Mouse (Mus musculus): Measurements from ENCODE around the gene Vmn1r95. TPM values are rescaled to one million over a fixed set of nuclear protein-coding genes. Genes with fewer than 3 reads are reported as not detected.
"Not testable (repeated sequence)": the region's sequence is repeated elsewhere in the genome, so short reads cannot be mapped to it uniquely, and the experiment has no call there.

Vmn1r95 gene
- polyA plus RNA-seq (2015; fragmentation: Nextera tagmentation; extraction: Ambion mirVana): not detected in 2 replicates

- H3K4me1 ChIP-seq (replicated peaks; ENCODE audit: control insufficient read depth, insufficient read depth, low read length); H3K9me3 ChIP-seq (ENCODE audit: control insufficient read depth, low read length); H3K27ac ChIP-seq (ENCODE audit: low read length); ATAC-seq (ENCODE audit: low read depth); H3K36me3 ChIP-seq (ENCODE audit: control insufficient read depth, insufficient read depth, low read length); H3K9ac ChIP-seq (ENCODE audit: low read length); H3K4me2 ChIP-seq (ENCODE audit: low read depth, low read length); H3K4me3 ChIP-seq (ENCODE audit: low read length); H3K27me3 ChIP-seq (ENCODE audit: control insufficient read depth, insufficient read depth, low read depth, low read length): not testable (repeated sequence)
- WGBS: no CpG with 5 or more reads among the region's 3 CpGs
Observed at GRCm38 (mm10) chr7:20193410-20193809, at the start of gene Vmn1r95. TSS of gene Vmn1r95 (plus strand) at chr7:20193710.

GRCm38 (mm10) chr7:20168277-20168676 lies 25.2 kb upstream of the Vmn1r95 start, which contains the start of gene Vmn1r94:
TSS of gene Vmn1r94 (minus strand) at chr7:20168377.
- H3K4me3 ChIP-seq (ENCODE audit: low read length); ATAC-seq (ENCODE audit: low read depth); H3K36me3 ChIP-seq (ENCODE audit: control insufficient read depth, insufficient read depth, low read length); H3K4me2 ChIP-seq (ENCODE audit: low read depth, low read length); H3K4me1 ChIP-seq (replicated peaks; ENCODE audit: control insufficient read depth, insufficient read depth, low read length); H3K27ac ChIP-seq (ENCODE audit: low read length); H3K9ac ChIP-seq (ENCODE audit: low read length); H3K27me3 ChIP-seq (ENCODE audit: control insufficient read depth, insufficient read depth, low read depth, low read length); H3K9me3 ChIP-seq (ENCODE audit: control insufficient read depth, low read length): not testable (repeated sequence)
- WGBS: no CpG with 5 or more reads among the region's 3 CpGs

DNA sequence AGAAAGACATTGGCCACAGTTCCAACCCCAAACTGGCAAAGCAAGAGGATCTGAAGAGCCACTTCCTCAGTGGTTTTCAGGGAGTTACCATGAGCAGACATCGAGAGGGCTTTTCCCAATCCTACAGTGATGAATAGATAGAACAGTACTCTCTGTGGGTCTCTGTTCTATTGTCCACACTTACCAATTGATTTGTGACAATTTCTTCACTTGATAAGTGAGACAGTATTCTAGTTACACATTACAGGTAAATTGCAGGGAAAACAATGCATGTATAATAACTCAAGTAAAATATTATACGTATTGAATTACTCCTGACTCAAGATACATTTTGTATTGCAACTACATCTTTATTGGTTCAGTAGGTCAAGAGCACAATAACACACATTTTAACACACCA lies 12.0 kb downstream of the Vmn1r95 start, which contains the start of gene Gm6164:
TSS of gene Gm6164 (minus strand) at position 101 of the 400 bp plus-strand sequence.
- WGBS: no CpG with 5 or more reads among the region's 2 CpGs
- not testable (repeated sequence) for H3K4me1 ChIP-seq (replicated peaks; ENCODE audit: control insufficient read depth, insufficient read depth, low read length); H3K4me3 ChIP-seq (ENCODE audit: low read length); H3K4me2 ChIP-seq (ENCODE audit: low read depth, low read length); H3K9me3 ChIP-seq (ENCODE audit: control insufficient read depth, low read length); ATAC-seq (ENCODE audit: low read depth); H3K27ac ChIP-seq (ENCODE audit: low read length); H3K9ac ChIP-seq (ENCODE audit: low read length); H3K36me3 ChIP-seq (ENCODE audit: control insufficient read depth, insufficient read depth, low read length); H3K27me3 ChIP-seq (ENCODE audit: control insufficient read depth, insufficient read depth, low read depth, low read length)

- H3K36me3 ChIP-seq (ENCODE audit: control insufficient read depth, insufficient read depth, low read length); ATAC-seq (ENCODE audit: low read depth); H3K9ac ChIP-seq (ENCODE audit: low read length); H3K27ac ChIP-seq (ENCODE audit: low read length); H3K9me3 ChIP-seq (ENCODE audit: control insufficient read depth, low read length); H3K4me3 ChIP-seq (ENCODE audit: low read length); H3K27me3 ChIP-seq (ENCODE audit: control insufficient read depth, insufficient read depth, low read depth, low read length); H3K4me1 ChIP-seq (replicated peaks; ENCODE audit: control insufficient read depth, insufficient read depth, low read length); H3K4me2 ChIP-seq (ENCODE audit: low read depth, low read length): not testable (repeated sequence)
- WGBS: no CpG with 5 or more reads among the region's 2 CpGs
Observed at GRCm38 (mm10) chr7:20233728-20234127, 40.2 kb downstream of the Vmn1r95 start, which contains the start of gene Gm4498. TSS of gene Gm4498 (minus strand) at chr7:20233828.

Other genes starting within 250 kb of the Vmn1r95 start
- gene Igsf23, start 243.0 kb upstream of the Vmn1r95 start, polyA plus RNA-seq (2015; fragmentation: Nextera tagmentation; extraction: Ambion mirVana): 1.8 and 2.3 TPM in 2 replicates
- gene Ceacam20, start 228.3 kb upstream of the Vmn1r95 start, polyA plus RNA-seq (2015; fragmentation: Nextera tagmentation; extraction: Ambion mirVana): not detected in 2 replicates
- not detected in 2 replicates for gene Nlrp9b, start 202.2 kb upstream of the Vmn1r95 start, polyA plus RNA-seq (2015; fragmentation: Nextera tagmentation; extraction: Ambion mirVana)
- gene Vmn1r91, start 94.0 kb upstream of the Vmn1r95 start, polyA plus RNA-seq (2015; fragmentation: Nextera tagmentation; extraction: Ambion mirVana): not detected in 2 replicates
- gene Gm16442, start 71.1 kb upstream of the Vmn1r95 start, polyA plus RNA-seq (2015; fragmentation: Nextera tagmentation; extraction: Ambion mirVana): not detected in 2 replicates
- gene Vmn1r93, start 54.6 kb upstream of the Vmn1r95 start, polyA plus RNA-seq (2015; fragmentation: Nextera tagmentation; extraction: Ambion mirVana): not detected in 2 replicates
- gene Vmn1r94, start 25.3 kb upstream of the Vmn1r95 start, polyA plus RNA-seq (2015; fragmentation: Nextera tagmentation; extraction: Ambion mirVana): not detected in 2 replicates
- gene Gm6164, start 11.9 kb downstream of the Vmn1r95 start, polyA plus RNA-seq (2015; fragmentation: Nextera tagmentation; extraction: Ambion mirVana): not detected in 2 replicates
- gene Gm4498, start 40.1 kb downstream of the Vmn1r95 start, polyA plus RNA-seq (2015; fragmentation: Nextera tagmentation; extraction: Ambion mirVana): not detected in 2 replicates
- not detected in 2 replicates for gene Gm5890, start 69.1 kb downstream of the Vmn1r95 start, polyA plus RNA-seq (2015; fragmentation: Nextera tagmentation; extraction: Ambion mirVana)
- gene Gm4133, start 140.4 kb downstream of the Vmn1r95 start, polyA plus RNA-seq (2015; fragmentation: Nextera tagmentation; extraction: Ambion mirVana): not detected in 2 replicates
- not detected in 2 replicates for gene Gm5728, start 181.7 kb downstream of the Vmn1r95 start, polyA plus RNA-seq (2015; fragmentation: Nextera tagmentation; extraction: Ambion mirVana)
- gene Vmn1r100, start 224.2 kb downstream of the Vmn1r95 start, polyA plus RNA-seq (2015; fragmentation: Nextera tagmentation; extraction: Ambion mirVana): not detected in 2 replicates
- gene Vmn1r101, start 248.9 kb downstream of the Vmn1r95 start, polyA plus RNA-seq (2015; fragmentation: Nextera tagmentation; extraction: Ambion mirVana): not detected in 2 replicates

Data from lung, embryonic 16.5 days (tissue).